Mouse (Mus musculus): ENCODE measurements around the gene Igfbp3. TPM values are rescaled to one million over a fixed set of nuclear protein-coding genes. Genes with fewer than 3 reads are reported as not detected.

Igfbp3 gene
- 137 and 148 TPM in 2 replicates for polyA plus RNA-seq (2015; fragmentation: Nextera tagmentation; extraction: Ambion mirVana)

- Histone ChIP-seq H3K4me3 (peak within 1 kb of the TSS; percentile 67), H3K4me2 (peak within 1 kb of the TSS; percentile 94), H3K9ac (peak within 1 kb of the TSS; percentile 55), H3K27ac (peak within 1 kb of the TSS; percentile 84), H3K27me3 (peaks cover 35% of the 10 kb centered on the region), H3K36me3 (peaks cover 6% of the 10 kb centered on the region), H3K4me1 (peaks cover 42% of the 10 kb centered on the region), H3K9me3 (no peaks in the 10 kb centered on the region)
- ATAC-seq (ENCODE audit: insufficient number of reproducible peaks, low FRiP score, low TSS enrichment, low read depth), result peak; percentile 73
- under 1% methylated on average over 100 of the region's 104 CpGs for WGBS
Observed at GRCm38 (mm10) chr11:7213501-7214341, at the start of gene Igfbp3. TSS of gene Igfbp3 (minus strand) at chr11:7213923.

GRCm38 (mm10) chr11:7250870-7251269 lies 37.1 kb upstream of the Igfbp3 start:
- H3K9me3 ChIP-seq, result no peaks in the 10 kb centered on the region
- ATAC-seq (ENCODE audit: insufficient number of reproducible peaks, low FRiP score, low TSS enrichment, low read depth), result no peak
- no peak overlapping the region for H3K9ac ChIP-seq
- H3K4me3 ChIP-seq, result no peak overlapping the region
- H3K4me2 ChIP-seq, result no peak overlapping the region
- WGBS, result 92% methylated on average over 5 of the region's 5 CpGs
- no peaks in the 10 kb centered on the region for H3K36me3 ChIP-seq
- no peak overlapping the region for H3K27ac ChIP-seq
- H3K27me3 ChIP-seq, result no peaks in the 10 kb centered on the region
- no peaks in the 10 kb centered on the region for H3K4me1 ChIP-seq

GRCm38 (mm10) chr11:7250415-7250814 lies 36.7 kb upstream of the Igfbp3 start:
- Histone ChIP-seq H3K27me3 (no peaks in the 10 kb centered on the region), H3K4me3 (no peak overlapping the region), H3K27ac (no peak overlapping the region), H3K4me1 (no peaks in the 10 kb centered on the region), H3K4me2 (no peak overlapping the region), H3K9ac (no peak overlapping the region), H3K9me3 (no peaks in the 10 kb centered on the region), H3K36me3 (no peaks in the 10 kb centered on the region)
- no peak for ATAC-seq (ENCODE audit: insufficient number of reproducible peaks, low FRiP score, low TSS enrichment, low read depth)
- WGBS, result 80% methylated on average over 2 of the region's 2 CpGs

GRCm38 (mm10) chr11:7244782-7245181 lies 31.1 kb upstream of the Igfbp3 start:
- H3K36me3 ChIP-seq, result no peaks in the 10 kb centered on the region
- H3K27me3 ChIP-seq, result no peaks in the 10 kb centered on the region
- WGBS, result 79% methylated on average over 1 of the region's 1 CpGs
- H3K27ac ChIP-seq, result no peak overlapping the region
- H3K4me2 ChIP-seq, result no peak overlapping the region
- no peaks in the 10 kb centered on the region for H3K4me1 ChIP-seq
- no peak for ATAC-seq (ENCODE audit: insufficient number of reproducible peaks, low FRiP score, low TSS enrichment, low read depth)
- no peak overlapping the region for H3K9ac ChIP-seq
- no peak overlapping the region for H3K4me3 ChIP-seq
- no peaks in the 10 kb centered on the region for H3K9me3 ChIP-seq

- H3K4me3 ChIP-seq, result no peak overlapping the region
- no peak for ATAC-seq (ENCODE audit: insufficient number of reproducible peaks, low FRiP score, low TSS enrichment, low read depth)
- no peak overlapping the region for H3K27ac ChIP-seq
- H3K4me2 ChIP-seq, result no peak overlapping the region
- H3K27me3 ChIP-seq, result no peaks in the 10 kb centered on the region
- no peak overlapping the region for H3K9ac ChIP-seq
- no peaks in the 10 kb centered on the region for H3K36me3 ChIP-seq
- 87% methylated on average over 4 of the region's 4 CpGs for WGBS
- no peaks in the 10 kb centered on the region for H3K9me3 ChIP-seq
- H3K4me1 ChIP-seq, result no peaks in the 10 kb centered on the region
Observed at GRCm38 (mm10) chr11:7239041-7239740, 25.5 kb upstream of the Igfbp3 start.

- no peaks in the 10 kb centered on the region for H3K4me1 ChIP-seq
- H3K36me3 ChIP-seq, result no peaks in the 10 kb centered on the region
- ATAC-seq (ENCODE audit: insufficient number of reproducible peaks, low FRiP score, low TSS enrichment, low read depth), result no peak
- no peaks in the 10 kb centered on the region for H3K9me3 ChIP-seq
- no peak overlapping the region for H3K4me3 ChIP-seq
- no peaks in the 10 kb centered on the region for H3K27me3 ChIP-seq
- no peak overlapping the region for H3K4me2 ChIP-seq
- H3K9ac ChIP-seq, result no peak overlapping the region
- 92% methylated on average over 6 of the region's 6 CpGs for WGBS
- H3K27ac ChIP-seq, result no peak overlapping the region
Observed at GRCm38 (mm10) chr11:7238546-7238945, 24.8 kb upstream of the Igfbp3 start.

- Histone ChIP-seq H3K27me3 (no peaks in the 10 kb centered on the region), H3K9ac (no peak overlapping the region), H3K36me3 (no peaks in the 10 kb centered on the region), H3K4me1 (no peaks in the 10 kb centered on the region), H3K4me2 (no peak overlapping the region), H3K9me3 (no peaks in the 10 kb centered on the region), H3K4me3 (no peak overlapping the region), H3K27ac (no peak overlapping the region)
- ATAC-seq (ENCODE audit: insufficient number of reproducible peaks, low FRiP score, low TSS enrichment, low read depth), result no peak
- WGBS, result 66% methylated on average over 6 of the region's 6 CpGs
Observed at GRCm38 (mm10) chr11:7237712-7238111, 24.0 kb upstream of the Igfbp3 start.

- no peaks in the 10 kb centered on the region for H3K27me3 ChIP-seq
- H3K27ac ChIP-seq, result no peak overlapping the region
- no peak overlapping the region for H3K4me2 ChIP-seq
- ATAC-seq (ENCODE audit: insufficient number of reproducible peaks, low FRiP score, low TSS enrichment, low read depth), result no peak
- no peaks in the 10 kb centered on the region for H3K36me3 ChIP-seq
- no peak overlapping the region for H3K9ac ChIP-seq
- H3K9me3 ChIP-seq, result no peaks in the 10 kb centered on the region
- H3K4me1 ChIP-seq, result no peaks in the 10 kb centered on the region
- H3K4me3 ChIP-seq, result no peak overlapping the region
- 82% methylated on average over 2 of the region's 2 CpGs for WGBS
Observed at GRCm38 (mm10) chr11:7236751-7237150, 23.0 kb upstream of the Igfbp3 start.

- Histone ChIP-seq H3K4me1 (no peaks in the 10 kb centered on the region), H3K4me2 (no peak overlapping the region), H3K9me3 (no peaks in the 10 kb centered on the region), H3K4me3 (no peak overlapping the region), H3K27me3 (no peaks in the 10 kb centered on the region), H3K36me3 (no peaks in the 10 kb centered on the region), H3K27ac (no peak overlapping the region), H3K9ac (no peak overlapping the region)
- 73% methylated on average over 3 of the region's 3 CpGs for WGBS
- no peak for ATAC-seq (ENCODE audit: insufficient number of reproducible peaks, low FRiP score, low TSS enrichment, low read depth)
Observed at GRCm38 (mm10) chr11:7234981-7235609, 21.4 kb upstream of the Igfbp3 start.

- no peak for ATAC-seq (ENCODE audit: insufficient number of reproducible peaks, low FRiP score, low TSS enrichment, low read depth)
- Histone ChIP-seq H3K4me3 (no peak overlapping the region), H3K4me2 (no peak overlapping the region), H3K9ac (no peak overlapping the region), H3K27me3 (no peaks in the 10 kb centered on the region), H3K27ac (no peak overlapping the region), H3K4me1 (no peaks in the 10 kb centered on the region), H3K9me3 (no peaks in the 10 kb centered on the region), H3K36me3 (no peaks in the 10 kb centered on the region)
- WGBS, result 49% methylated on average over 1 of the region's 1 CpGs
Observed at GRCm38 (mm10) chr11:7234436-7234835, 20.7 kb upstream of the Igfbp3 start.

- no peak overlapping the region for H3K9ac ChIP-seq
- no peaks in the 10 kb centered on the region for H3K4me1 ChIP-seq
- H3K36me3 ChIP-seq, result no peaks in the 10 kb centered on the region
- no peak overlapping the region for H3K4me2 ChIP-seq
- H3K4me3 ChIP-seq, result no peak overlapping the region
- no peaks in the 10 kb centered on the region for H3K9me3 ChIP-seq
- ATAC-seq (ENCODE audit: insufficient number of reproducible peaks, low FRiP score, low TSS enrichment, low read depth), result no peak
- H3K27ac ChIP-seq, result no peak overlapping the region
- no peaks in the 10 kb centered on the region for H3K27me3 ChIP-seq
- WGBS, result 85% methylated on average over 2 of the region's 2 CpGs
Observed at GRCm38 (mm10) chr11:7233333-7233732, 19.6 kb upstream of the Igfbp3 start.

GRCm38 (mm10) chr11:7231958-7232357 lies 18.2 kb upstream of the Igfbp3 start:
- WGBS, result 96% methylated on average over 4 of the region's 4 CpGs
- no peak for ATAC-seq (ENCODE audit: insufficient number of reproducible peaks, low FRiP score, low TSS enrichment, low read depth)

More at GRCm38 (mm10) chr11:7231958-7232357, 18.2 kb upstream of the Igfbp3 start:
- H3K9ac ChIP-seq, result no peak overlapping the region
- no peaks in the 10 kb centered on the region for H3K36me3 ChIP-seq
- no peaks in the 10 kb centered on the region for H3K27me3 ChIP-seq
- H3K4me2 ChIP-seq, result no peak overlapping the region
- peaks cover 5% of the 10 kb centered on the region for H3K4me1 ChIP-seq
- H3K9me3 ChIP-seq, result no peaks in the 10 kb centered on the region
- no peak overlapping the region for H3K4me3 ChIP-seq
- no peak overlapping the region for H3K27ac ChIP-seq

Data from limb, embryonic 15.5 days (tissue).